Mouse (Mus musculus): ENCODE data around the gene Ninl.

Ninl gene

DNA sequence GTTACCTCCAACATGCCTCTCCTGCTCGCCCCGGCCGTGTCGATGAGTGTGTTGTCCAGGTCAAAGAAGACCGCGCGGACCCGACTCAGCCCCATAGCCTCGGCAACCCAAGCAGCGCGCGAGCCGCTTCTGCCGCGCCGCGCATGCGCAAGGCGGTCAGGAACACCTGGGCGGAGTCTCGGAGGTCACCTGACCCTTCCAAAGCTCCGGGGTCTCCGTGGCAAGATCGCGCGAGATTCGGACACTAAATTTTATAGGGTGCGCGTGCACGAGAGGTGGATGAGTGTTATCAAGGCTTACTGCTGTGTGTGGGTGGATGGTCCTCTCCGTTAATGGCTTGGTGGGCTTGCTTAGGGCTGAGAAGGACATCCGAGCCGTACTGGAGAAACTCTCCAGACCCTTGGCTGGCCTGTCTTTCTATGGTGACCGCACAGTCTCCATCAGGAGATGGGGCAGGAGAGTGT is at the start of gene Ninl, which contains the start of gene Nanp:
Ninl (minus strand) TSS at position 151 of the 464 bp plus-strand sequence.
Nanp (minus strand) TSS at position 167 of the 464 bp plus-strand sequence.
- in situ Hi-C loops (cut with MboI, MseI): no loop called here

DNA sequence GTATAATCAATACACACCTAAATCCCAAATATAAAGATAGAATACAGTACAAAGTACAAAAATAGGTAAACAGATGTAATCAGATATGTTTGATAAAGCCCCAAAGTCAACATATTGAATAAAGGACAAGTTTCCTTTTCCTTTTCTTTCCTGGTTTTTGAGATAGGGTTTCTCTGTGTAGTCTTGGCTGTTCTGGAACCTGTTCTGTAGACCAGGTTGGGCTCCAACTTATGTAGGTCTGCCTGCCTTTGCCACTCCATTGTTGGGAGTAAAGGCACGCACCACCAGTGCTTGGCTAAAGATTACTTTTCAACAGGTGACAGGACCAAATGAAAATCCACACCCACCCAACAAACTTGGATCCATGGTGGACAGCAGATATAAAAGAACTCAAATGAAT is 17.5 kb upstream of the Ninl start:
- in situ Hi-C loops (cut with MboI, MseI): no loop called here

DNA sequence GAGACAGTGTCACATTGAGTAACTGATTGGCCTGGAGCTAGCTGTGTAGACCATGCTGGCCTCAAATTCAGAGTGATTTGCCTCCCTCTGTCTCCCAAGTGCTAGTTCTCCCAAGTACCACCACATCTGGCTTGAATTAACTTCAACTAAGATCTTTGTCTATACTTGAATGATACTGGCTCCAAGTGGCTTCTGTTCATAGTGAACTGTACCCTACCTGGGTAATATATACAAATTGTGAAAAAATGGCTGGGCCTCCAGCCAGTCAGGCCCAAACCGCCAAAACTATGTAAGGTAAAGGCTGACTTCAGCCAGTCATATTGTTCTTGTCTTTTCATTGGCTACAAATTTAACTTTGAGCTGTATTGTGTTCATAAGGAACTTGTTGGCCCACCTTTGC is 1.2 kb upstream of the Ninl start:
- in situ Hi-C loops (cut with MboI, MseI): no loop called here

DNA sequence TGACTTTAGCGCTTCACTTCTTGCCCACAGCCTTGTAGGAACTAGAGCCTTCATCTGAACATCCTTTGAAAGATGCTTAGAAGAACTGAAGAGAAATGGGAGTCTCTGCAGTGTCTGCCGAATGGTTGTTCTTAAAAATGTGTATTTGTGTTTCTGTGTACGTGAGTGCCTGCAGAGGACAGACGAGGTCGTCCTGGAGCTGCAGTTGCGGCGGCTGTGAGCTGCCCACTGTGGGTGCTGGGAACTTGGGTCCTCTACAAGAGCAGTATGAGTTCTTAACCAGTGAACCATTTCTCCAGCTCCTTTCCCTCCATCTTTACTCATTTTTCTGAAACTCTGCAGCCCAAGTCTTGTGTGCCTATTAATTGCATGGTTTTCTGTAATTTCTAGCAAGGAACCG is 544 bp upstream of the Ninl start:
- in situ Hi-C loops (cut with MboI, MseI): no loop called here

GRCm38 (mm10) chr2:151038811-151039222 is 365 bp downstream of the Ninl start:
- in situ Hi-C loops (cut with MboI, MseI): no loop called here

DNA sequence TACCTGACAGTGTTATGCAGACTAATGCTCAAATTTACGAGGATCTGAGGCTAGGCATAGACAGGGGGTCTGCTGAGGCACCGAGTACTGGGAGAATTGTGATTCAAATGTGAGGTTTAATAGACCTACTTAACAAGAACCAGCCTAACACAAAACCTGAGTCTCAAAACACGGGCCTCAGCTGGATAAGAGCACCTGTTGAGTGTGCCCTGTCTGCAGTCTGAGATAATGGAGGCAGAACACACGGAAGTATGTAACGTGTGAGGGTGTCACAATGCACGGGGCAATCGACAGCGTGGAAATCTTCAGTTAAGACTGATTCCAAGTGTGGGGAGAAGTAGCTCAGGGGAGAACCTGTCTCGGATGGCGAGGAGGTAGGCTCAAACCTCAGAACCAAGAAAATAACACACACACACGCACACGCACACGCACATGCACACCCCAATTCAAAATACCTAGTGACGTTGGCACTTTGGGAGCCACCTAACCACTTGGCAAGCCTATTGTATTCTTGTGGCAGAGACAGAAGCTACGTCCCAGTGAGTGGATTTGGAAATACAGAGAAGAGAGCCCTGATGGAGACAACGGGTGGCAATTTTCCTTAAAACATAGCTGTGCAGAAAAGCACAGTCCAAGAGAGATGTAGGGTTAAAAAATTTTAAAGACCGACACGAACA is 1.2 kb downstream of the Ninl start:
- in situ Hi-C loops (cut with MboI, MseI): no loop called here

DNA sequence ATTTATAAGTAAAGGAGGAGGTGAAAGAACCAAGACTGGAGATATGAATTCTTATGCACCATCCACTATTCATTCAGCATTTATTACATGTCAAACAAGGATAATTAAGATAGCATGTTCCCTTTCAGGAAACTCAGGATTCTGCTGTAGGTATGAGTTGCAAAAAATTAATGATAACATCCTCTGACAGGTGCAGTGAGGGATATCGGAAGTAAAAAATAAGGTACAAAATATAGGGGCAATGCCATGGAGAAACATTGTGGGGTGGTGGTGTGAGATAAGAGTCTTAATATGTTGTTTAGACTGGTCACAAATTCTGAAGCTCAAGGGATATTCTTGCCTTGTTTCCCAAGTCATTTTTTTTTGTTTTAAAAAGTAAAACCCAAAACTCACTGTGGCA is 1.9 kb downstream of the Ninl start:
- in situ Hi-C loops (cut with MboI, MseI): no loop called here

GRCm38 (mm10) chr2:151036721-151037120 is 2.5 kb downstream of the Ninl start:
- in situ Hi-C loops (cut with MboI, MseI): no loop called here

DNA sequence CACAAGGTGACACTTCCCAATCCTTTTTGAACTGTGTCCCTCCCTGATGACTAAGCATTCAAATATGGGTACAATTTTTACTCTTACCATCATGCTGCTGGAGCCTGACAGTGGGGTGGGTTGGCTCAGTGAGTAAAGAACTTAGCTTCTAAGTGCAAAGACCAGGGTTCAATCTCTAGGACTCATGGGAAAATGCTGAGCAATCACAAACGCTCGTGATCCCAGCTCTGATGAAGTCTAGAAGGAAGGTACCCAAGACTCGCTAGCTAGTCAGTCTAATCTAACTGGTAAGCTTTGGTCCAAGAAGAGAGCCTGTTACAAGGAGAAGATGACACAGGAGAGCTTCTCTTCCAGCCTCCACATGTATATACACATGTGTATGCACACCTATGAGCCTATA is 4.7 kb downstream of the Ninl start:
- in situ Hi-C loops (cut with MboI, MseI): no loop called here

DNA sequence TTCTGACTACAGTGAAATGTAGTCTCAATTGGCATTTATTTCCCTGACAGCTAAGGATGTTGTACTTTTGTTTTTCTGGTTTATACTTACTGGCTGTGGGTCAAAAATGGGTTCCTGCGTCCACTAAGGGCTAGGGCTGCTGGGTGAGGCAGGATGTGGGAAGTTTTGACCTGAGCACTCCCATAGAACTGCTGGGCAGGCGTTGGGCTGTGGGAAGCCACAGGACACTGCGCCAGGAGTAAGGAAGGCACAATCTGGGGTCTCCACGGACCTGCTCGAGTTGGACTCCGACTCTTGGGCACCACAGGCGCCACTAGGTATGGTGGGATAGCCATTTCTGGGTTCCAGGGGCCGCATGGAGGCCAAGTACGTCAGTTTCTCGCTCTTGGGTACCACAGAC is 18.0 kb downstream of the Ninl start:
- in situ Hi-C loops (cut with MboI, MseI): no loop called here

DNA sequence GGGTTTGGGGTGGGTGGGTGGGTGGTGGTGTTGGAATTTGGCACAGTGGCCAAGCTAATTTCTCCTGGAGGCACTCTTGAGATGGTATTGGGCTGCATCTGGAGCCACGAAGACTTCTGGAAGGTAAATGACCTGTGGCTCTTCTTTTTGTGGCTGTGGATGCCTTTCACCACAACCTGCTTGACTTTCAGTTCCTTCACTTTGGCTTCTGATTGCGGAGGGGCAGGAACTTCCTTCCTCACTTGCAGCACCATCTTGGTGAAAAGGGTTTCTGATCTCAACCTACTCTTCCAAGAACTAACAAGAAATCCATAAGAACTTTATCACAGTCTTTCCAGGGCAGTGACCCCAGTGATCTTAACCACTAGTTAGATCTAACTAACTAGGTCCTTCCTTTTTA is 23.9 kb downstream of the Ninl start:
- in situ Hi-C loops (cut with MboI, MseI): no loop called here

- in situ Hi-C loops (cut with MboI, MseI): no loop called here
Measured at GRCm38 (mm10) chr2:151011273-151011672, 27.9 kb downstream of the Ninl start.

GRCm38 (mm10) chr2:151009515-151010085 is 29.6 kb downstream of the Ninl start:
- in situ Hi-C loops (cut with MboI, MseI): loop anchor here (10.0 kb wide), 1 partner anchor 215 kb away; no protein-coding TSS in a partner anchor

- in situ Hi-C loops (cut with MboI, MseI): loop anchor here (10.0 kb wide), 1 partner anchor 214 kb away; no protein-coding TSS in a partner anchor
Measured at GRCm38 (mm10) chr2:151008939-151009509, 30.2 kb downstream of the Ninl start.

GRCm38 (mm10) chr2:151008517-151008932 is 30.7 kb downstream of the Ninl start:
- in situ Hi-C loops (cut with MboI, MseI): loop anchor here (10.0 kb wide), 1 partner anchor 214 kb away; no protein-coding TSS in a partner anchor

GRCm38 (mm10) chr2:151008006-151008405 is 31.2 kb downstream of the Ninl start:
- in situ Hi-C loops (cut with MboI, MseI): loop anchor here (10.0 kb wide), 1 partner anchor 213 kb away; no protein-coding TSS in a partner anchor

- in situ Hi-C loops (cut with MboI, MseI): loop anchor here (10.0 kb wide), 1 partner anchor 212 kb away; no protein-coding TSS in a partner anchor
Measured at GRCm38 (mm10) chr2:151006281-151006945, 32.8 kb downstream of the Ninl start.

DNA sequence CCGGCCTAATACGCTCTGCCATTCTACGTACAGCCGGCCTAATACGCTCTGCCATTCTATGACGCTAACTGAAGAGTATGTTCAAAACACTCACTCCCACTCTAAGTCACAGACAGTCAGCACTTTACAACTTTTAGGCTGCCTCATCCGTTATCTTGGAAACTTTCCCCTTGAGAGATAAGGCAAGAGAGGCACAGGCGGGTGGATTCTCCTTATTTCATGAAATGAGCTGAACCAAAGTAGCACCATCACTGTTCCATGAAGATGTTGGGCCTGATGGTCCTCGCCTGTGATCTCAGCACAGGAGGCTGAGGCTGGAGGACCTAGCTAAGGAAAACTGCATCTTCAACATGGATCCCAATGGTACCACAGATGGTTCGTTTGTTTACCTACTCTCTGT is 34.8 kb downstream of the Ninl start:
- in situ Hi-C loops (cut with MboI, MseI): loop anchor here (10.0 kb wide), 1 partner anchor 210 kb away; no protein-coding TSS in a partner anchor

GRCm38 (mm10) chr2:151003796-151004195 is 35.4 kb downstream of the Ninl start:
- in situ Hi-C loops (cut with MboI, MseI): loop anchor here (10.0 kb wide), 1 partner anchor 209 kb away; no protein-coding TSS in a partner anchor

- in situ Hi-C loops (cut with MboI, MseI): loop anchor here (10.0 kb wide), 1 partner anchor 207 kb away; no protein-coding TSS in a partner anchor
Measured at GRCm38 (mm10) chr2:151001619-151002175, 37.5 kb downstream of the Ninl start.

DNA sequence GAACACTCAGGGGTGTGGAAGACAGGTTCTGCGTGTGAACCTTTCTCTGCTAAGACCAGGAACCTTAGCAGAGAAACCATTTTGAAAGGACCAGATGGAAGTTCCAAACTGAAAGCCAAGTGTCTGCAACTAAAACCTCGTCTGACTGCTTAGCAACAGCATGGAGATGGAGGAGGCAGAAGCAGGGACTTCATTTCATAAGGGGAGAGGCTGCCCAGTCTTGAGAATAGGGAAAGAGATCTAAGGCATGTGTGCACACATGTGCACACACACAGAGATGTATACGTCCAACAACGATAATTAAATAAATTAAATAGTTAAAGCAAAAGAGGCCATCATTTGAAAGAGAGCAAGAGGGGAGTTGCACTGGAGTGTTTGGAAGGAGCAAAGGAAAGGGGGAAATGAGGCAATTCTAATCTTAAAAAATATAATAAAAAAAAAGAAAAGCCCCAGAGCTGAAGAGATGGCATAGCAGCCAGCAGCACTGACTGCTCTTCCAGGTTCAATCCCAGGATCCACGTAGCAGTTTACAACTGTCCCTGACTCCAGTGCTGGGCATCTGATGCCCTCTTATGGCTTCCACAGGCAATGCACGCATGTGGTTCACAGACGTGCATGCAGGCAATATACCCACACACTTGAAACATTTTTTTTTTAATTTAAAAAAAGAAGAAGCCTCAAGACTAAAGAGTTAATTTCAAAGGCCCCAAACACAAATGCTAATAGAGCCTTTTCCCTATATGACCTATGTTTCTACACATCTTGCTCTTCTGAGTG is 38.6 kb downstream of the Ninl start:
- in situ Hi-C loops (cut with MboI, MseI): loop anchor here (10.0 kb wide), 1 partner anchor 206 kb away; no protein-coding TSS in a partner anchor
